Mouse (Mus musculus): ENCODE data around the gene C1qtnf4. TPM values are rescaled to one million over a fixed set of nuclear protein-coding genes. Genes with fewer than 3 reads are reported as not detected.
A peak's percentile ranks its signal among the peaks of the same experiment; 100 is the strongest.

C1qtnf4 gene
- polyA plus RNA-seq, 1 experiment from 2014 or later: 1.9 TPM

GRCm38 (mm10) chr2:90861486-90861885, 24.2 kb upstream of the C1qtnf4 start:
- Histone ChIP-seq H3K27me3 (no peaks in the 10 kb centered on the region), H3K4me3 (replicated peaks) (no peak overlapping the region), H3K36me3 (replicated peaks) (peaks cover 83% of the 10 kb centered on the region), H3K9ac (no peak overlapping the region), H3K9me3 (replicated peaks) (no peaks in the 10 kb centered on the region), H3K4me2 (no peak overlapping the region), H3K27ac (replicated peaks) (no peak overlapping the region), H3K4me1 (replicated peaks) (no peaks in the 10 kb centered on the region)
- no peak for ATAC-seq (ENCODE audit: insufficient read depth)
- WGBS (ENCODE audit: insufficient replicate concordance): 88% methylated on average over 2 of the region's 2 CpGs

DNA sequence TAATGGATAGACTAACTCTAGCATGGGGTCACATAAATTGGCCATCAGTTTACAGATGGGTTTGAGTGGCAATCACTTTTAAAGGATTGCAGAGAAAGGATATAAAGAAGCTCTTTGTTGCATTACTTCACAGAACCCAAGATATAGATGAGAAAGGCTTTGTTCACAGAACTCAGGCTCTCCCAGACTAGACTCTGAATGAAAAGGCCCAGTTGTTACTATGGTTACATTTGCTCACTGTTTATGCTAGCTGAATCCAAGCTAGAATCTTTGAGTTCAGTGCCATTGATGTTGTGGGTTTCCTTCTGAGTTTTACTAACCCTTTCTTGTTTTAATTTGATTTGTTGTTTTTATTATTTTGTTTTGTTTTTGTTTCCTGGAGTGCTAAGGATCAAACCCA, 21.5 kb upstream of the C1qtnf4 start:
- Histone ChIP-seq H3K9ac (no peak overlapping the region), H3K4me2 (no peak overlapping the region), H3K36me3 (replicated peaks) (peaks cover 79% of the 10 kb centered on the region), H3K27ac (replicated peaks) (no peak overlapping the region), H3K4me1 (replicated peaks) (peaks cover 23% of the 10 kb centered on the region), H3K9me3 (replicated peaks) (no peaks in the 10 kb centered on the region), H3K4me3 (replicated peaks) (no peak overlapping the region), H3K27me3 (no peaks in the 10 kb centered on the region)
- no peak for ATAC-seq (ENCODE audit: insufficient read depth)

DNA sequence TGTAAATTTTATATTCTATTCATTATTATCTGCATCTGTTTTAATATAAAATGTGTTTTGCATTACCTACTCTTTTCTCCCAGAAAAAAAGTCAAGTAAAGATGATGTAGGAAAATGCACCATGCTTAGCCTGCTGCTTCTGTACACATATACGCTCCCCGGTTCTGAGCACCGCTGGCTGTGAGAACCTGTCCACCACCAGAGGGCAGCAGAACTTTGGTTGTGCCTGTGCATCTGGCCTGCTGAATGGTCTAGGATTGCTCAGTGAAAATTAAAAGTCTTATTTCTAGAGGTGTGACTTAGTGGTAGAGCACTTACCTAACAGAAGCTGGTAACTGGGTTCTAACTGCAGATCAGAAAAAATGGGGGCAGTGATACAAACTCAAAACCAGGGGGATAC, 19.1 kb upstream of the C1qtnf4 start:
- no peak overlapping the region for H3K4me2 ChIP-seq
- peaks cover 59% of the 10 kb centered on the region for H3K36me3 ChIP-seq (replicated peaks)
- peaks cover 47% of the 10 kb centered on the region for H3K4me1 ChIP-seq (replicated peaks)
- H3K9ac ChIP-seq: no peak overlapping the region
- H3K27me3 ChIP-seq: no peaks in the 10 kb centered on the region
- peak overlapping the region; percentile 60; the same call in 1 of the 2 replicates for H3K27ac ChIP-seq (replicated peaks)
- no peaks in the 10 kb centered on the region for H3K9me3 ChIP-seq (replicated peaks)
- ATAC-seq (ENCODE audit: insufficient read depth): no peak; the same call in 1 of the 2 replicates
- no peak overlapping the region for H3K4me3 ChIP-seq (replicated peaks)
- 26% methylated on average over 3 of the region's 3 CpGs for WGBS (ENCODE audit: insufficient replicate concordance)

- H3K9ac ChIP-seq: peak overlapping the region; percentile 28
- H3K36me3 ChIP-seq (replicated peaks): peaks cover 27% of the 10 kb centered on the region
- no peaks in the 10 kb centered on the region for H3K9me3 ChIP-seq (replicated peaks)
- peak; percentile 93 for ATAC-seq (ENCODE audit: insufficient read depth)
- peaks cover 54% of the 10 kb centered on the region for H3K4me1 ChIP-seq (replicated peaks)
- WGBS (ENCODE audit: insufficient replicate concordance): 8% methylated on average over 4 of the region's 4 CpGs
- peak overlapping the region; percentile 88 for H3K27ac ChIP-seq (replicated peaks)
- no peaks in the 10 kb centered on the region for H3K27me3 ChIP-seq
- peak overlapping the region; percentile 63 for H3K4me2 ChIP-seq
- H3K4me3 ChIP-seq (replicated peaks): peak overlapping the region; percentile 9
These were observed 15.5 kb upstream of the C1qtnf4 start for GRCm38 (mm10) chr2:90870136-90870601.

DNA sequence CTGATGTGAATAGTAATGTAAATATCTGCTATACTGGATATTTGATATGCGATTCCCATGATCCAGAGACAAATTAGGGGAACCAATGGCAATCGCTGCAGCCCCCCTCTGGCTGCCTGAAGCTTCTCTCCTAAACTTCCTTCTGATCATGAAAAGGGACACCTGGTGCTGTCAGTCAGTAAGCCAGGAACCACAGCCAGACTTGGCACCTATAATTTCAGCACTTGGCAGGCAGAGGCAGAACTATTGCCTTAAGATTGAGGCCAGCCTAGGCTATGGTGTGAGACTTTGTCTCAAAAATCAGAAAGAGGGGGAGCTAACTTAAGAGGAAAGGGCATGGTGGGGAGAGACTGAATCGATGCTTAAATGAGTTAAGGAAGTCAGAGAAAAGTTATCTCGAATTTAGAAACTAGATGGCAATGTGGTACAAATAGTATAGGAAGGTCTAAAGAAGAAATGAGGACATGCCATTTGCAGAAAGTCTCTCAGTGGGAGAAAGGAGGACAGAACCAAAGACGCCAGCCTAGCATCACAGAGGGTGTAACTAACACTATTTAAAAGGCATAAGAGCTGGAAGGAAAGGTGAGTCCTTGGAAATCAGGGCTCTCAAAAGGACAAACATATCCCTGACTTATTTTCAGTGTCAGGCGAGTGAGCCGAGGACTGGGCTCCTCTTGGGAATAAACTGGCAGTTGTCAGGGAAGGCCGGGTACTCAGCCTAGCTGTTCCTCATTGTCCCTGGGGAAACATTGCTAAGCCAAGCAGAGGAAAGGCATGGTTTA, 14.3 kb upstream of the C1qtnf4 start:
- peak overlapping the region; percentile 63 for H3K4me2 ChIP-seq
- no peak overlapping the region for H3K4me3 ChIP-seq (replicated peaks)
- peaks cover 54% of the 10 kb centered on the region for H3K4me1 ChIP-seq (replicated peaks)

GRCm38 (mm10) chr2:90874025-90874424, 11.6 kb upstream of the C1qtnf4 start:
- WGBS (ENCODE audit: insufficient replicate concordance): 54% methylated on average over 1 of the region's 1 CpGs
- no peaks in the 10 kb centered on the region for H3K36me3 ChIP-seq (replicated peaks)
- H3K4me3 ChIP-seq (replicated peaks): no peak overlapping the region
- H3K9me3 ChIP-seq (replicated peaks): no peaks in the 10 kb centered on the region
- H3K4me2 ChIP-seq: no peak overlapping the region
- no peak for ATAC-seq (ENCODE audit: insufficient read depth)
- H3K4me1 ChIP-seq (replicated peaks): peaks cover 32% of the 10 kb centered on the region
- no peak overlapping the region for H3K27ac ChIP-seq (replicated peaks)
- H3K9ac ChIP-seq: no peak overlapping the region
- peaks cover 11% of the 10 kb centered on the region for H3K27me3 ChIP-seq

More for the DNA sequence above, 14.3 kb upstream of the C1qtnf4 start:
- no peak for ATAC-seq (ENCODE audit: insufficient read depth)
- H3K9ac ChIP-seq: no peak overlapping the region
- WGBS (ENCODE audit: insufficient replicate concordance): 62% methylated on average over 8 of the region's 8 CpGs
- no peaks in the 10 kb centered on the region for H3K9me3 ChIP-seq (replicated peaks)
- no peaks in the 10 kb centered on the region for H3K27me3 ChIP-seq
- H3K36me3 ChIP-seq (replicated peaks): peaks cover 16% of the 10 kb centered on the region
- H3K27ac ChIP-seq (replicated peaks): peak overlapping the region; percentile 88

- Histone ChIP-seq H3K36me3 (replicated peaks) (no peaks in the 10 kb centered on the region), H3K4me2 (no peak overlapping the region), H3K27ac (replicated peaks) (no peak overlapping the region), H3K9ac (no peak overlapping the region), H3K4me3 (replicated peaks) (no peak overlapping the region), H3K27me3 (peaks cover 23% of the 10 kb centered on the region), H3K4me1 (replicated peaks) (peaks cover 29% of the 10 kb centered on the region), H3K9me3 (replicated peaks) (no peaks in the 10 kb centered on the region)
- 30% methylated on average over 2 of the region's 2 CpGs for WGBS (ENCODE audit: insufficient replicate concordance)
- ATAC-seq (ENCODE audit: insufficient read depth): no peak
These were observed 10.4 kb upstream of the C1qtnf4 start for GRCm38 (mm10) chr2:90875239-90875638.

DNA sequence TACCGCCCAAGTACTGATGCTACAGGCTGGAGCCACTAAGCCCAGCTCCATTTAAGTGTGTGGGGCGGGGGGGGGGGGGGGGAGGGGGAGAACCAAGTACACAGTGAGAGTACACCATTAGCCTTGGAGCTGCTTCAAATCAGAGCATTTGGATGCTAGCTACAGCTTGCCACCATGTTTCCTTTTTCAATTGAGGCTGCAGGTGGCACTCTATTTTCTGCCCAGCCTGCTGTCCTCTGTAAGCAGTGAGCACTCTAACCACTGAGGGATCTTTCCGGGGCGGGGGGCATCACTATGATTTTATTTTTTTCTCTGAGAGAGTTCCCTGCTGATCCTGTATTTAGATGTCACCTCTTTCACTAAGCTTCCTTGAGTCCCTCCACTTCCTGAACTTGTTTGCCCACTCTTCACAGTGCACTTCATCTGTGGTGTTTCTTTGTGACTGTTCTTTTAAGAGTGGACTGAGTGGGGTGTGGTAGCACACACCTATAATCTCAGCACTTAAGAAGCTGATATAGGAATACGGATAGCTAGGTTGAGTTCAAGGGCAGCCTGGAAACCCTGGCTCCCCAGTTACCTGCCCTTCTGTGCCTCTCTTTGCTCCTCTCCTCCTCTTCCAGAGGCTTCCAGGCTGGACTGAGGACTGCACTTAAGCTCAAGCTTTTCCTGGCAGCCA, 7.9 kb upstream of the C1qtnf4 start:
- Histone ChIP-seq H3K4me1 (replicated peaks) (peaks cover 13% of the 10 kb centered on the region), H3K36me3 (replicated peaks) (no peaks in the 10 kb centered on the region), H3K4me2 (no peak overlapping the region), H3K9me3 (replicated peaks) (no peaks in the 10 kb centered on the region), H3K9ac (no peak overlapping the region), H3K27me3 (peaks cover 40% of the 10 kb centered on the region), H3K27ac (replicated peaks) (no peak overlapping the region), H3K4me3 (replicated peaks) (no peak overlapping the region)
- 38% methylated on average over 5 of the region's 5 CpGs for WGBS (ENCODE audit: insufficient replicate concordance)
- no peak for ATAC-seq (ENCODE audit: insufficient read depth)

GRCm38 (mm10) chr2:90879419-90879818, 6.2 kb upstream of the C1qtnf4 start:
- ATAC-seq (ENCODE audit: insufficient read depth): no peak
- Histone ChIP-seq H3K27ac (replicated peaks) (no peak overlapping the region), H3K4me3 (replicated peaks) (no peak overlapping the region), H3K36me3 (replicated peaks) (no peaks in the 10 kb centered on the region), H3K4me2 (no peak overlapping the region), H3K4me1 (replicated peaks) (peaks cover 13% of the 10 kb centered on the region), H3K9ac (no peak overlapping the region), H3K9me3 (replicated peaks) (no peaks in the 10 kb centered on the region), H3K27me3 (peaks cover 57% of the 10 kb centered on the region)

- Histone ChIP-seq H3K27ac (replicated peaks) (no peak overlapping the region), H3K27me3 (peaks cover 65% of the 10 kb centered on the region), H3K4me2 (no peak overlapping the region), H3K9ac (no peak overlapping the region), H3K9me3 (replicated peaks) (no peaks in the 10 kb centered on the region), H3K36me3 (replicated peaks) (no peaks in the 10 kb centered on the region), H3K4me1 (replicated peaks) (peaks cover 17% of the 10 kb centered on the region), H3K4me3 (replicated peaks) (no peak overlapping the region)
- ATAC-seq (ENCODE audit: insufficient read depth): no peak
- 33% methylated on average over 6 of the region's 6 CpGs for WGBS (ENCODE audit: insufficient replicate concordance)
These were observed 5.4 kb upstream of the C1qtnf4 start for GRCm38 (mm10) chr2:90880144-90880785.

DNA sequence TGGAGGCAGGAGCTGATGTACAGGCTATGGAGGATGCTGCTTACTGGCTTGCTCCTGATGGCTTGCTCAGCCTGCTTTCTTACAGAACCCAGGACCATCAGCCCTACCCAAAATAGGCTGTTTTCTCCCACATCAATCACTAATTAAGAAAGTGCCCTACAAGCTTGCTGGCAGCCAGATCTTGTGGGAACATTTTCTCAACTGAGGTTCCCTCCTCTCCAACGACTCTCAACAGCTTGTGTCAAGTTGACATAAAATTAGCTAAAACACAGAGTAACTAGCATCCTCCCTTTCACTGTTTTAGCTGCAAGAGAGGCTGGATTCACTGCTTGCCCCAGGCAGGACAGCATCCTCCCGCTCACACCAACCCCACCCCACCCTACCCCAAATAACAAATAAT, 3.8 kb upstream of the C1qtnf4 start:
- Histone ChIP-seq H3K36me3 (replicated peaks) (no peaks in the 10 kb centered on the region), H3K27me3 (peaks cover 81% of the 10 kb centered on the region), H3K9ac (no peak overlapping the region), H3K27ac (replicated peaks) (no peak overlapping the region), H3K4me3 (replicated peaks) (no peak overlapping the region), H3K4me2 (no peak overlapping the region), H3K9me3 (replicated peaks) (no peaks in the 10 kb centered on the region), H3K4me1 (replicated peaks) (peaks cover 26% of the 10 kb centered on the region)
- WGBS (ENCODE audit: insufficient replicate concordance): 51% methylated on average over 2 of the region's 2 CpGs
- no peak for ATAC-seq (ENCODE audit: insufficient read depth)
